13 mouse cellular contexts compared by ENCODE assay signal in the genomic region with DNA sequence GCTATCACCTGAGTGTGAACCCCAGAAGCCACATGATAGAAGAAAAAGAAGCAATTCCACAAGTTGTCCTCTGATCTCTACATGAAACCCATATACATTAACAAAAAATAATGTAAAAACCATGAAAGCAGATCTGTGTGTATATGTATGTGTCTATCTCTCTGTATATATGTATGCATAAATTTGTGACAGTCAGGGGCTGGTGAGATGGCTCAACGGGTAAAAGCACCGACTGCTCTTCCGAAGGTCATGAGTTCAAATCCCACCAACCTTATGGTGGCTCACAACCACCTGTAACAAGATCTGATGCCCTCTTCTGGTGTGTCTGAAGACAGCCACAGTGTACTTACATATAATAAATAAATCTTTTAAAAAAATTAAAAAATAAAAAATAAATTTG. TPM values are rescaled to one million over a fixed set of nuclear protein-coding genes. Genes with fewer than 3 reads are reported as not detected.
A peak's percentile ranks its signal among the peaks of the same experiment; 100 is the strongest.
DNase-seq lines count a peak whose midpoint lies in the region; TF ChIP-seq lines count a peak whose summit lies in the region.
"Not testable (repeated sequence)": the region's sequence is repeated elsewhere in the genome, so short reads cannot be mapped to it uniquely, and the experiment has no call there.
"Had no signal": no experiment of that assay in that cellular context is flagged by ENCODE, and none has a peak within 500 bp of the region (broad histone marks: within the 10 kb centered on the region; RNA-seq: fewer than 3 reads in every experiment).

No protein-coding gene starts in this region.

- H3K79me2 ChIP-seq in MEL (ENCODE audit: control insufficient read depth, insufficient read depth, low read length, poor library complexity): peaks cover 13% of the 10 kb centered on the region

- not testable (repeated sequence) for H3K9ac ChIP-seq in MEL (ENCODE audit: control insufficient read depth, low read depth, low read length, poor library complexity, severe bottlenecking)

- H3K36me3 ChIP-seq in MEL (ENCODE audit: control insufficient read depth in 1 of 2, insufficient read depth in 2 of 2, low read length in 2 of 2): peaks cover 0 to 12% of the 10 kb centered on the region in 2 experiments; a peak in 2 of 4 replicates

- TF ChIP-seq EP300 in MEL (IDR thresholded peaks at IDR 0.05; ENCODE audit: low read depth in 1 of 2, low read length in 2 of 2): not testable (repeated sequence)

- H3K27ac ChIP-seq in MEL (ENCODE audit: control insufficient read depth, low read depth, low read length); layer of hippocampus, adult 2 months: not testable (repeated sequence)

- TF ChIP-seq RAD21 in MEL (IDR thresholded peaks at IDR 0.05; ENCODE audit: low read depth, low read length): not testable (repeated sequence)

- H3K4me1 ChIP-seq in MEL (ENCODE audit: control insufficient read depth in 1 of 2, insufficient read depth in 2 of 2, low read length in 2 of 2): not testable (repeated sequence)

- peak; percentile 29 for DNase-seq in MEL (ENCODE audit: low read depth, low spot score)
- DNase-seq in heart, adult 11 months: peak; percentile 76
- DNase-seq in layer of hippocampus, adult 2 months (ENCODE audit: low spot score in 2 of 2): not testable (repeated sequence)

- not testable (repeated sequence) for H3K27me3 ChIP-seq in MEL (ENCODE audit: control insufficient read depth in 1 of 2, insufficient read depth in 2 of 2, low read length in 2 of 2)

- not testable (repeated sequence) for H3K4me3 ChIP-seq in MEL (ENCODE audit: control insufficient read depth in 1 of 2, insufficient read depth in 1 of 2, low read depth in 2 of 2, low read length in 2 of 2); layer of hippocampus, adult 2 months

- not testable (repeated sequence) for H3K9me3 ChIP-seq in MEL (replicated peaks; ENCODE audit: insufficient read depth, low read length)

- TF ChIP-seq POLR2A in MEL (IDR thresholded peaks at IDR 0.05; ENCODE audit: control insufficient read depth in 1 of 2, insufficient read depth in 1 of 2, low read depth in 1 of 2, low read length in 2 of 2, poor library complexity in 1 of 2): not testable (repeated sequence)

- TF ChIP-seq CTCF in MEL (IDR thresholded peaks at IDR 0.05 in 2 of 3, conservative IDR thresholded peaks at IDR 0.05 in 1 of 3; ENCODE audit: control insufficient read depth in 1 of 3, insufficient read depth in 1 of 3, low read depth in 2 of 3, low read length in 3 of 3, poor library complexity in 1 of 3, severe bottlenecking in 1 of 3): not testable (repeated sequence)
- TF ChIP-seq CTCF in layer of hippocampus, adult 2 months (conservative IDR thresholded peaks at IDR 0.05): peak; percentile 37

TF ChIP-seq in MEL, 35 proteins besides CTCF, POLR2A, EP300 and RAD21:
- TF ChIP-seq MAFK (IDR thresholded peaks at IDR 0.05; ENCODE audit: borderline replicate concordance, low read depth, low read length) (0 out of 2 replicates have a peak, but pooled peaks have one; percentile 29), TBP (IDR thresholded peaks at IDR 0.05; ENCODE audit: low read depth, low read length) (peak; percentile 98)

RNA-seq across cellular contexts. Expression of a gene that starts 3.9 kb away (rescaled TPM):
- 1.2 and 1.5 TPM in 2 replicates for total RNA-seq in MEL (2012; rRNA removed)
- 1 to 10 TPM in 1 of 2 experiments, not detected in 1; 2.6 TPM for polyA plus RNA-seq in MEL (2012; ENCODE audit: insufficient read depth in 1 of 2, insufficient read length in 2 of 2, low read depth in 1 of 2, low replicate concordance in 2 of 2, missing spikeins in 1 of 2)
- 10 to 100 TPM; 51.4 to 57.1 TPM for total RNA-seq in layer of hippocampus, adult 2 months (2021)

RNA-seq across cellular contexts. Expression of a gene that starts 19.4 kb away (rescaled TPM):
- total RNA-seq in MEL (2012; rRNA removed): 0.15 TPM in 1 of 2 replicates, not detected in the other
- polyA plus RNA-seq in MEL (2012; ENCODE audit: insufficient read depth in 1 of 2, insufficient read length in 2 of 2, low read depth in 1 of 2, low replicate concordance in 2 of 2, missing spikeins in 1 of 2): under 1 TPM in 1 of 2 experiments, not detected in 1; 0.15 TPM
- total RNA-seq in layer of hippocampus, adult 2 months (2021): not detected
- total RNA-seq: adrenal gland, adult 2 months; adrenal gland, postnatal 14 days; adrenal gland, postnatal 25 days; adrenal gland, postnatal 36 days; ES-E14; G1E had no signal
- polyA plus RNA-seq: activated CD4-positive, CD25-positive, alpha-beta regulatory T cell, adult 4 months; adrenal gland, adult 2 months; CD4-positive, CD25-positive, alpha-beta regulatory T cell, adult 4 months; cerebellum, adult 2 months; G1E; Patski had no signal

RNA-seq across cellular contexts. Expression of a gene that starts 31.2 kb away (rescaled TPM):
- 0.04 TPM in 1 of 2 replicates, not detected in the other for total RNA-seq in MEL (2012; rRNA removed)
- polyA plus RNA-seq in MEL (2012; ENCODE audit: insufficient read depth in 1 of 2, insufficient read length in 2 of 2, low read depth in 1 of 2, low replicate concordance in 2 of 2, missing spikeins in 1 of 2): under 1 TPM in 1 of 2 experiments, not detected in 1; 0.06 TPM
- under 1 TPM; 0.15 to 0.23 TPM for total RNA-seq in layer of hippocampus, adult 2 months (2021)
- polyA plus RNA-seq: activated CD4-positive, CD25-positive, alpha-beta regulatory T cell, adult 4 months; CD4-positive, CD25-positive, alpha-beta regulatory T cell, adult 4 months had no signal

RNA-seq across cellular contexts. Expression of a gene that starts 37.1 kb away (rescaled TPM):
- 68.5 and 83.9 TPM in 2 replicates for total RNA-seq in MEL (2012; rRNA removed)
- polyA plus RNA-seq in MEL (2012; ENCODE audit: insufficient read depth in 1 of 2, insufficient read length in 2 of 2, low read depth in 1 of 2, low replicate concordance in 2 of 2, missing spikeins in 1 of 2): 100 to 1,000 TPM; 121 to 263 TPM
- total RNA-seq in layer of hippocampus, adult 2 months (2021): 100 to 1,000 TPM; 104 to 108 TPM

RNA-seq across cellular contexts. Expression of a gene that starts 57.8 kb away (rescaled TPM):
- total RNA-seq in MEL (2012; rRNA removed): 0.49 and 0.69 TPM in 2 replicates
- polyA plus RNA-seq in MEL (2012; ENCODE audit: insufficient read depth in 1 of 2, insufficient read length in 2 of 2, low read depth in 1 of 2, low replicate concordance in 2 of 2, missing spikeins in 1 of 2): 1 to 10 TPM in 1 of 2 experiments, not detected in 1; 1.8 TPM
- 10 to 100 TPM; 14.8 to 15.5 TPM for total RNA-seq in layer of hippocampus, adult 2 months (2021)

Comparison
In these comparisons a context has a peak if more than half of its experiments do, and no peak if none do; other contexts are left out.
1. RNA of a gene that starts 3.9 kb away (total RNA-seq): 51.4 to 57.1 TPM in layer of hippocampus, adult 2 months; 1.2 to 1.5 TPM in MEL; every median in the first group is over 10 times any median in the second.